ENCODE assay signal across 19 mouse cellular contexts in genomic region chr2:71089766-71090165, GRCm38 (mm10).
"Had no signal": no experiment of that assay in that cellular context is flagged by ENCODE, and none has a peak within 500 bp of the region (broad histone marks: within the 10 kb centered on the region; RNA-seq: fewer than 3 reads in every experiment).

No protein-coding gene starts in this region.

- H3K9me3 ChIP-seq: lung, embryonic 15.5 days; midbrain, embryonic 12.5 days; neural tube, embryonic 13.5 days; neural tube, embryonic 15.5 days had no signal

- H3K4me3 ChIP-seq: lung, embryonic 15.5 days; midbrain, embryonic 12.5 days; myocyte; neural tube, embryonic 13.5 days; neural tube, embryonic 15.5 days had no signal

- DNase-seq: liver, postnatal 0 days; lung, adult 2 months; lung, postnatal 4 days; midbrain, embryonic 14.5 days; retina, postnatal 1 day; right cerebral cortex, adult 18-20 months; right cerebral cortex, postnatal 25 days; right cerebral cortex, postnatal 4 days; spleen, adult 18-20 months; thymus, adult 18-20 months; thymus, postnatal 14 days; thymus, postnatal 36 days had no signal

- ATAC-seq: lung, postnatal 0 days; midbrain, embryonic 16.5 days had no signal

- H3K27me3 ChIP-seq: lung, embryonic 15.5 days; midbrain, embryonic 12.5 days; neural tube, embryonic 13.5 days; neural tube, embryonic 15.5 days had no signal

- H3K4me1 ChIP-seq: lung, embryonic 15.5 days; midbrain, embryonic 12.5 days; neural tube, embryonic 13.5 days; neural tube, embryonic 15.5 days had no signal

- H3K9ac ChIP-seq: liver, postnatal 0 days; lung, embryonic 15.5 days; midbrain, embryonic 12.5 days; neural tube, embryonic 13.5 days; neural tube, embryonic 15.5 days had no signal

- H3K4me2 ChIP-seq: lung, embryonic 15.5 days; midbrain, embryonic 12.5 days; neural tube, embryonic 13.5 days; neural tube, embryonic 15.5 days had no signal

- H3K27ac ChIP-seq: lung, embryonic 15.5 days; midbrain, embryonic 12.5 days; neural tube, embryonic 13.5 days; neural tube, embryonic 15.5 days had no signal
